Mouse (Mus musculus) heart, embryonic 16.5 days (tissue): ENCODE measurements around the gene Bok. TPM values are rescaled to one million over a fixed set of nuclear protein-coding genes. Genes with fewer than 3 reads are reported as not detected.

Experiments used
- ATAC-seq: fragments of 200-750 bp; cut with Nextera tagmentation; replicated peaks from 2 replicates; pipeline ENCODE4 v1.8.0; 2017; ENCODE audit warnings: moderate number of reproducible peaks; ENCODE audit not compliant: insufficient read depth, low FRiP score; ENCODE audit errors: extremely low read depth
- H3K27ac ChIP-seq: fragments of 300-500 bp; sonication (generic); 2 replicates; pipeline ENCODE4 v1.5.1; 2014; ENCODE audit warnings: mild to moderate bottlenecking, low read length, control low read depth, moderate library complexity
- H3K27me3 ChIP-seq: fragments of 300-500 bp; sonication (generic); 2 replicates; pipeline ENCODE4 v1.6.1; 2014; ENCODE audit warnings: low read length, mixed read lengths; ENCODE audit not compliant: control insufficient read depth, insufficient read depth
- H3K36me3 ChIP-seq: fragments of 300-500 bp; sonication (generic); 2 replicates; pipeline ENCODE4 v1.6.1; 2014; ENCODE audit not compliant: control insufficient read depth, insufficient read depth
- H3K4me1 ChIP-seq: fragments of 300-500 bp; sonication (generic); 2 replicates; pipeline ENCODE4 v1.6.1; 2014; ENCODE audit warnings: low read length, mixed read lengths; ENCODE audit not compliant: control insufficient read depth, insufficient read depth
- H3K4me2 ChIP-seq: fragments of 300-500 bp; sonication (generic); 2 replicates; pipeline ENCODE4 v1.6.1; 2014; ENCODE audit warnings: low read depth, mild to moderate bottlenecking, control low read depth, low read length
- H3K4me3 ChIP-seq: fragments of 300-500 bp; sonication (generic); 2 replicates; pipeline ENCODE4 v1.5.1; 2014; ENCODE audit warnings: mild to moderate bottlenecking, control low read depth, low read length
- H3K9ac ChIP-seq: fragments of 300-500 bp; sonication (generic); 2 replicates; pipeline ENCODE4 v1.6.1; 2014; ENCODE audit warnings: low read length, control low read depth
- H3K9me3 ChIP-seq: fragments of 300-500 bp; sonication (generic); replicated peaks from 2 replicates; pipeline ENCODE4 v1.6.1; 2016; ENCODE audit warnings: low read length; ENCODE audit not compliant: control insufficient read depth
- WGBS: fragments of 180-500 bp; shearing (Covaris S2); extraction: QIAGEN DNeasy Blood & Tissue Kit; methylation state at CpG from one replicate; pipeline ENCODE4 v1.1.7; 2014; 5-methylcytosine and 5-hydroxymethylcytosine counted together
- polyA plus RNA-seq: library from polyadenylated mRNA; unstranded; fragments of >200 nt; fragmentation: Nextera tagmentation; extraction: Ambion mirVana; gene quantifications from 2 replicates; pipeline ENCODE4 v1.2.1, GENCODE M21; 2015

Gene Bok
- polyA plus RNA-seq, 1 experiment from 2014 or later: 41.4 TPM

- peak overlapping the region; percentile 77 for H3K4me3 ChIP-seq
- peak overlapping the region; percentile 84 for H3K9ac ChIP-seq
- peak; percentile 50 for ATAC-seq
- 0 out of 2 replicates have a peak, but pooled peaks cover 4% of the 10 kb centered on the region for H3K36me3 ChIP-seq
- peak overlapping the region; percentile 99 for H3K4me2 ChIP-seq
- H3K27ac ChIP-seq: peak overlapping the region; percentile 67
- no peaks in the 10 kb centered on the region for H3K9me3 ChIP-seq
- no peaks in the 10 kb centered on the region for H3K27me3 ChIP-seq
- WGBS: 4% methylated on average over 51 of the region's 51 CpGs
- peaks cover 9% of the 10 kb centered on the region for H3K4me1 ChIP-seq
Observed at GRCm38 (mm10) chr1:93686245-93686960, 943 bp downstream of the Bok start.

- peaks cover 9% of the 10 kb centered on the region for H3K4me1 ChIP-seq
- no peak for ATAC-seq
- H3K9ac ChIP-seq: peak overlapping the region; percentile 84
- H3K4me2 ChIP-seq: peak overlapping the region; percentile 99
- 54% methylated on average over 3 of the region's 3 CpGs for WGBS
- H3K36me3 ChIP-seq: 0 out of 2 replicates have a peak, but pooled peaks cover 4% of the 10 kb centered on the region
- no peak overlapping the region for H3K27ac ChIP-seq
- no peaks in the 10 kb centered on the region for H3K9me3 ChIP-seq
- H3K27me3 ChIP-seq: no peaks in the 10 kb centered on the region
- H3K4me3 ChIP-seq: peak overlapping the region; percentile 77
Observed at GRCm38 (mm10) chr1:93686961-93687320, 1.5 kb downstream of the Bok start.

GRCm38 (mm10) chr1:93688154-93688553, 2.7 kb downstream of the Bok start:
- WGBS: 72% methylated on average over 8 of the region's 8 CpGs
- Histone ChIP-seq H3K9ac (no peak overlapping the region), H3K4me2 (no peak overlapping the region), H3K4me1 (peaks cover 9% of the 10 kb centered on the region), H3K9me3 (no peaks in the 10 kb centered on the region), H3K27me3 (no peaks in the 10 kb centered on the region), H3K27ac (no peak overlapping the region), H3K4me3 (no peak overlapping the region), H3K36me3 (0 out of 2 replicates have a peak, but pooled peaks cover 4% of the 10 kb centered on the region)
- peak; percentile 33; the same call in 1 of the 2 replicates for ATAC-seq

GRCm38 (mm10) chr1:93689901-93690496, 4.5 kb downstream of the Bok start:
- Histone ChIP-seq H3K36me3 (0 out of 2 replicates have a peak, but pooled peaks cover 4% of the 10 kb centered on the region), H3K4me1 (peaks cover 13% of the 10 kb centered on the region), H3K4me2 (no peak overlapping the region), H3K9ac (no peak overlapping the region), H3K27ac (no peak overlapping the region), H3K9me3 (no peaks in the 10 kb centered on the region), H3K4me3 (no peak overlapping the region), H3K27me3 (no peaks in the 10 kb centered on the region)
- 81% methylated on average over 7 of the region's 7 CpGs for WGBS
- no peak for ATAC-seq

- Histone ChIP-seq H3K4me3 (no peak overlapping the region), H3K27me3 (no peaks in the 10 kb centered on the region), H3K36me3 (0 out of 2 replicates have a peak, but pooled peaks cover 4% of the 10 kb centered on the region), H3K4me1 (peaks cover 14% of the 10 kb centered on the region), H3K9ac (no peak overlapping the region), H3K4me2 (no peak overlapping the region), H3K9me3 (no peaks in the 10 kb centered on the region), H3K27ac (no peak overlapping the region)
- ATAC-seq: no peak
- 88% methylated on average over 8 of the region's 8 CpGs for WGBS
Observed at GRCm38 (mm10) chr1:93691106-93691505, 5.6 kb downstream of the Bok start.

GRCm38 (mm10) chr1:93691786-93692357, 6.4 kb downstream of the Bok start:
- 0 out of 2 replicates have a peak, but pooled peaks cover 4% of the 10 kb centered on the region for H3K36me3 ChIP-seq
- no peak for ATAC-seq
- WGBS: 76% methylated on average over 10 of the region's 10 CpGs
- H3K4me1 ChIP-seq: peaks cover 16% of the 10 kb centered on the region
- H3K9me3 ChIP-seq: no peaks in the 10 kb centered on the region
- H3K27me3 ChIP-seq: no peaks in the 10 kb centered on the region
- no peak overlapping the region for H3K9ac ChIP-seq
- H3K4me2 ChIP-seq: no peak overlapping the region
- no peak overlapping the region for H3K27ac ChIP-seq
- H3K4me3 ChIP-seq: no peak overlapping the region

- Histone ChIP-seq H3K9ac (no peak overlapping the region), H3K9me3 (no peaks in the 10 kb centered on the region), H3K4me1 (peaks cover 22% of the 10 kb centered on the region), H3K4me2 (no peak overlapping the region), H3K36me3 (0 out of 2 replicates have a peak, but pooled peaks cover 4% of the 10 kb centered on the region), H3K27me3 (no peaks in the 10 kb centered on the region), H3K4me3 (no peak overlapping the region), H3K27ac (no peak overlapping the region)
- no peak for ATAC-seq
- WGBS: 86% methylated on average over 9 of the region's 9 CpGs
Observed at GRCm38 (mm10) chr1:93692773-93693172, 7.3 kb downstream of the Bok start.

- no peak overlapping the region for H3K4me3 ChIP-seq
Observed at GRCm38 (mm10) chr1:93693502-93693901, 8.0 kb downstream of the Bok start.

GRCm38 (mm10) chr1:93693943-93694342, 8.5 kb downstream of the Bok start:
- no peak overlapping the region for H3K27ac ChIP-seq
- 0 out of 2 replicates have a peak, but pooled peaks cover 4% of the 10 kb centered on the region for H3K36me3 ChIP-seq
- no peak overlapping the region for H3K4me2 ChIP-seq
- H3K4me1 ChIP-seq: peaks cover 23% of the 10 kb centered on the region
- ATAC-seq: no peak
- H3K9ac ChIP-seq: no peak overlapping the region
- H3K27me3 ChIP-seq: no peaks in the 10 kb centered on the region
- no peaks in the 10 kb centered on the region for H3K9me3 ChIP-seq
- WGBS: 94% methylated on average over 10 of the region's 10 CpGs
- H3K4me3 ChIP-seq: no peak overlapping the region

More at GRCm38 (mm10) chr1:93693502-93693901, 8.0 kb downstream of the Bok start:
- no peaks in the 10 kb centered on the region for H3K27me3 ChIP-seq
- 0 out of 2 replicates have a peak, but pooled peaks cover 4% of the 10 kb centered on the region for H3K36me3 ChIP-seq
- no peak overlapping the region for H3K9ac ChIP-seq
- peaks cover 23% of the 10 kb centered on the region for H3K4me1 ChIP-seq
- no peak overlapping the region for H3K27ac ChIP-seq
- ATAC-seq: no peak
- H3K4me2 ChIP-seq: no peak overlapping the region
- H3K9me3 ChIP-seq: no peaks in the 10 kb centered on the region
- WGBS: 82% methylated on average over 3 of the region's 3 CpGs
